Mouse (Mus musculus) megakaryocyte progenitor cell, adult 5-6 weeks (primary cell): Measurements from ENCODE around the gene Raet1e. TPM values are rescaled to one million over a fixed set of nuclear protein-coding genes. Genes with fewer than 3 reads are reported as not detected.
"Not testable (repeated sequence)": the region's sequence is repeated elsewhere in the genome, so short reads cannot be mapped to it uniquely, and the experiment has no call there.

Experiments used
- ATAC-seq: replicated peaks from 2 replicates; pipeline ENCODE4 v1.8.0; 2016; ENCODE audit warnings: mild to moderate bottlenecking, moderate TSS enrichment, inconsistent platforms; ENCODE audit not compliant: poor library complexity
- total RNA-seq, 2 experiments: library from RNA; stranded (forward) in 1 of 2; stranded (reverse) in 1 of 2; fragments of 157-497, 149-512 nt in 1 of 2; fragments of 200-1000 nt in 1 of 2; gene quantifications; 2 replicates each; pipeline versions ENCODE4 v1.2.3 to v1.2.4; 2015 to 2017

Raet1e gene
- total RNA-seq, 2 experiments from 2014 or later, result 0.71 TPM; not detected in 1

DNA sequence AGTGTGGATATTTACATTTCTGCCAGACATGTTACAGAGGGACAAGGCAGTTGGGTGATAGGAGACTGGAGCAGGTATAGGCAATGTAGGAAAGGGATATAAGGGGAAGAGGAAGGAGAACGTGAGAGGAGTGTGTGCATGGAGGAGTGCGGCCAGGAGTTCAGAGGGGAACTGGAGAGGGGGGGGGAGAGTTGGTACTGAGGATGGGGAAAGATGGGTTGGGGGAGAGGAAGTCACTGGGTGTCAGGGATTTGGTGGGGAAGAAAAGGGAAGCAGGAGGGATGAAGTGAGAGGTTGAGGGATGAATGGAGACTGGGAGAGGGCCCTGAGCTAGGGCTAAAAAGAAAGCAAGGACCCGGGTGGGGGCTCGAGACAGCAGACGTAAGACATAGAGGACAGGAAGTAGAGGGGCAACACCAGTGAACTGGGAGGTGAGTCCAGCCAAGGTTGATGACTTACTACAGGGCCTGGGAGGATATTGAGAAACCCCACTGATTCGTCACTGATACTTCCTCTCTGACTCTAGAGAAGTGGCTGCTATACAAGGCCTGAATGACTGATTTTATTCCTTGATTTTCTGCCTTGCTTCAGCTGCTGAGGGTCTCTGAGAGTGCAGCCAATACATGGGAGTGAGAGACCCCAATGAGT, 195.3 kb downstream of the Raet1e start:
- peak; percentile 84 for ATAC-seq

DNA sequence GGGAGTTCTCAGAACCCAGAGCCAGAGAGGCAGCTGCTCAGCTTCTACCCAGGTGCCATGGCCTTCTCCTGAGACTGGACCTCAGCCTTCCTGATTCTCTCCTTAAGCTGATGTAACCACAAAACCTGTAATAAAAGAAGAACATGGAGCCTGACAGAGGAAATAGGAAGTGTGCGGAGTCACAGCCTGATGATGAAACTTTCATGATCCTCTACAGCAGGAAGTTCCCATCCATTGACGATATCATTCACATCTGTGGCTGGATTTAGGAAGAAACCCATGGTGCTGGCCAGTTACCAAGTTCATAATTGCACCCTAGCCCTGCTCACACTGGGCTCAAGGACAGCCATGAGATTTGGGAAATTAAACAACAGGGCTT, 195.8 kb downstream of the Raet1e start:
- ATAC-seq, result peak; percentile 87

DNA sequence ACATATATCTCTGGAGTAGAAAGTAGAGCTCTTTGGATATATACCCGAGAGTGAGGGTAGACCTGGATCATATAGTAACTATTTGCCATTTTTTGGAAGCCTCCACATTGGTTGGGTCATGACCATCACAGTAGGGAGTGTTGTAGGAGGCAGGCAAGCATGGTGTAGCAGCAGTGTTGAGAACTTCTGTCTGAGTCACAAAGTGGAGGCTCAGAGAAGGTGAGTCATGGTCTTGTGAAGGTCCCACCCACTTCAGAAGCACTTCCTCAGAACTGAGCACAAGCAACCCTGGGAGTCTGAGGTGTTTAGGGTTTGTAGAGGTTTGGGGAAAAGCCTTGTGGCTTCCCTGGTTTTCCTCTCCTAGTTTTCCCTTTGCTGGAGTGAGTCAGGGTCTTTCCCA, 199.0 kb downstream of the Raet1e start:
- not testable (repeated sequence) for ATAC-seq

DNA sequence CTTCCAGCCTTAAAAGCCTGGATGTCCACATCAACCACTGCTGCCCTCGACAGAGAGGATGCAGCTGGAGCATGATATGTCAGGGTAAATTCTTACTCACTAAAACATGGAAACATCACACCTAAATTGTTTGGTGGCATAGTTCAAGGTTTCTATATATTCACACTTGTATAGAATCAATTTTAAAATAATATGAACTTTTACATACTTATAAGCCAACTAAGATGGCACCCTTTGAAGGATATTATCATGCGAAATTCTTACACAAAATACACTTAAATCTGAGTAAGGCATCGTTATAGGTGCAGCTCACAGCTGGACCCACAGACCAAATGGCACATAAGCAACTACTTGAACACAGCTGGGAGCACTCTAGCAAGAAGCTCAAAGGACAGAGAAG, 201.9 kb downstream of the Raet1e start, which contains the start of gene Raet1d:
TSS of gene Raet1d (plus strand) at position 301 of the 400 bp plus-strand sequence.
- not testable (repeated sequence) for ATAC-seq

DNA sequence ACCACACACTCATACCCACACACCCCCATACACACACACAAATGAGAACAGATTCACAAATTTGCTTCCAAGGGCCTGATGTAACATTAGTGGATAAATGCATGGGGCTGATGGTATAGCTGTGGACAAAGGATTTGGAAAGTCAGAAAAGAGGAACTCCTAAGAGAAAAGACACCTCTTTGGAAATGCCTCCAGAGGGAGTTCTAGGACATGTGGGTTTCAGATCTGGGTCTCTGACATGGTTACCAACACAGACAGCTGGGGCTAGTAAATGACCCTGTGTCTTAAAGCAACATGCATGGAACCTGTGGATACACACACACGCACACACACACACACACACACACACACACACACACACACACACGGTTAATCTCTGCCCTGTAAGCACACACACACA, 202.6 kb downstream of the Raet1e start:
- ATAC-seq, result peak; percentile 48

DNA sequence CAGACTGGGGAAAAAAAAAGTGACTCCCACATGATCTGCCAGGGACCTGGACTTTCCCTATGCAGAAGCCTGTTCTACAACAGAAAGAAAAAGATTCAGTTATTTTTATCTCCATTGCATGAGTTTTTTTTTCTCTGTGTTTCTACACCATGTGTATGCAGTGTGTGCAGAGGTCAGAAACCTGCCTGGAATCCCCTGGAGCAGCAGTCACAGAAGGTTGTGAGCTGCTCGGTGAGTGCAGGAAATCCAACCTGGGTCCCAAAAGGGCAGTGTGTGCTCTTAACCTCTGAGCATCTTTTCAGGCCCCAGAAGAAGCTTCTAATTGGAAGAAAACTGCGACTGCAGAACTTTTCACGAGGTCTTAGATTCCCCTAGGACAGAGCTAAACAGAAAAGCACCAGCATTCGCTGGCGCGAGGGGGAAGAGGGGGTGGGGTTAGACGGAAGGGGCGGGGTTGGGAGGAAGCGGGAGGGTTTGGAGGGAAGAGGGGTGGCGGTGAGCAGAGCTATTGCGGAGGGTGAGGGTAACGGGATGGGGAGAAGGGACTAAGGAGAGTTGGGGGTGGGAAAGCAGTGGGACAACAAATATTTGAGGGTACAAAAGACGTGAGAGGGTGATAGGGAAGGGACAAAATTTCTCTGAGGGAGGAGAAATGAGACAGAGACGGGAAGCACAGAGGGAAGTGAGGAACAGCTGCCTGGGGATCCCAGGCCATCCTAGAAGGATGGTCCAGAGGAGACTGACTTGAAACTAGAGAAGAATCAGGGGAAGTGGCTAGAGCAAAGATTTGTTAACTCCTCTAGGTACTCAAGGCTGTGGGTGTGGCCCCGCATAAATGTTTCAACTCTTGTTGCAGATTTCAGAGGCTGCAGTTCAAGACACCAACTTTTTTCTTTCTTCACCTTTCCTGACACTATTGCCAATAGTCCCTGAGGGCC, 203.3 kb downstream of the Raet1e start:
- ATAC-seq, result peak; percentile 37

DNA sequence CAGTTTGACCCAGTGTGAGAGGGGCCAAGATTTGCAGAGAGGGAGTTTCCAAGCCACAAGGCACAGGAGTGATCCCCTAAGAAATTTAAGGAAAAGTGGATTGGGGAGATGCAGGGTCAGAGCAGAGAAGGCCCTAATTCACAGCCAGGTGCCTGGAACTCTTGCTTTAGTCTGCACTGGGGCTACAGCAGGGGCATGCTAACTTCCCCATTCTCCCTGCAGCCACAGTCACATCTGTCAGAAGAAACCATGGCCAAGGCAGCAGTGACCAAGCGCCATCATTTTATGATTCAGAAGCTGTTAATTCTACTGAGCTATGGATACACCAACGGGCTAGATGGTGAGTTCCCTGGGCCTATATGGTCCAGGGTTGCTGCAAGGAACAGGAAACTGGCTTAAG, 204.1 kb downstream of the Raet1e start:
- 0 out of 2 replicates have a peak, but pooled peaks have one; percentile 20 for ATAC-seq

DNA sequence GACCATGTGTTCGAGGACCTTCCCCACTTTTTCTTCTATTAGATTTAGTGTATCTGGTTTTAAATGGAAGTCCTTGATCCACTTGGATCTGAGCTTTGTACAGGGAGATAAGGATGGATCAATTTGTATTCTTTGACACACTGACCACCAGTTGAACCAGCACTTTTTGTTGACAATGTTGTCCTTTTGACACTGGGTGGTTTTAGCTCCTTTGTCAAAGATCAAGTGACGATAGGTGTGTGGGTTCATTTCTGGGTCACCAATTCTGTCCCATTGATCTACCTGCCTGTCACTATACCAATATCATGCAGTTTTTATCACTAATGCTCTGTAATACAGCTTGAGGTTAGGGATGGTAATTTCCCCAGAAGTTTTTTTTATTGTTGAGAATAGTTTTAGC, 206.5 kb downstream of the Raet1e start:
- ATAC-seq, result not testable (repeated sequence)

DNA sequence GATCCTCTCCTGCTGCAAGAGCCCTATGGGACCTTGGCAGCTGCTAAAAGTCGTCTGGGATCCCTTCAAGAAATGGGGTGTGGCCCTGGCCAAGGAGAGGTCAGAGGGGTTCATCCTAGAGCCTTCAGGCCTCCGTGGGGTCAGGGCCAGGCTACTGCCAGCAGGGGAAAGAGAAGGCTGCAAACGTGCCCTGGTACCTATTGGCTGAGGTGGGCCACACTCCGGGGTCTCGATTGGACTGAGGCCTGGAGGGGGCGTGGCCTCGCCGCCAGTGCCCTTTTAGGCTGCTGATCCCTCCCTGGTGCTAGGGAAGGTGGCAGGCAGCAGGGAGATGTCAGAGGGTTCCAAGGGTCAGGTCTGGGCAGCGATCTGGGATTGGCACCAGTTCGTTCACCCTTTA, 222.9 kb downstream of the Raet1e start:
- not testable (repeated sequence) for ATAC-seq

DNA sequence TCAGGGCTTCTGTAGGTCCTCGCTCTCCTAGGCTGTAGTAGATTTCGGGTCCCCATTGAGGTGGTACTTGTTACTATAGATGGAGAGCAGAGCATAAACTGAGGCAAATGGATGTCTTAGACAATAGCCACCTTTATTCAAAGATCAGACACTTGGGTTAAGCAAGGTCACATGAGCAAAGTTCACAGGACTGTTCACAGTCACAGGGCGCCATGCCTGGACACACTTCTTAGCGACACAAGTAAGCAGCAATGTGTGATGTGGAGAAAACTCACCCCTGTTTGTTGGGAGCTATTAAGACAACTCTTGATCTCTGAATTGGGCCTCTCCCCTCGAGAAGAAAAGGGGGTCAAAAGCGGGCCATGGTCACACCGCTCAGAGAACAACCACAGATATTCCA, 231.8 kb downstream of the Raet1e start:
- not testable (repeated sequence) for ATAC-seq

DNA sequence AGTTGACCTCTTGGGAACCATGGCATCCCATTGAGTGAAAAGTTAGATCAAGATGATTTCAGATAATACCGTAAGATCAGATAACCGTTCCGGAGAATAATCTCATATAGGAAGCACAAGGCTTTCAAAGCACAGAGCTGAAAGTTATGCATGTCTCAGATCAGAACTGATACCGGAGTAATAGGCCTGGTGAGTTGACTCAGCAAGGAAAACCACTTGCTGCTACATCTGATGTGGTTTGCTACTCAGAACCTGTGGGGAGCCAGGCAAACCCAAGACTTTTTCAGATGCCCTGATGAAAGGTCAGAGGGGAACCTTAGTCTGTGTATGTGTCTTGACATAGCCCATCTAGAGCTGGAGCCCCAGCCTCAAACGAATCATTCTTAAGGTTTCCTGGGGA, 233.2 kb downstream of the Raet1e start:
- not testable (repeated sequence) for ATAC-seq

DNA sequence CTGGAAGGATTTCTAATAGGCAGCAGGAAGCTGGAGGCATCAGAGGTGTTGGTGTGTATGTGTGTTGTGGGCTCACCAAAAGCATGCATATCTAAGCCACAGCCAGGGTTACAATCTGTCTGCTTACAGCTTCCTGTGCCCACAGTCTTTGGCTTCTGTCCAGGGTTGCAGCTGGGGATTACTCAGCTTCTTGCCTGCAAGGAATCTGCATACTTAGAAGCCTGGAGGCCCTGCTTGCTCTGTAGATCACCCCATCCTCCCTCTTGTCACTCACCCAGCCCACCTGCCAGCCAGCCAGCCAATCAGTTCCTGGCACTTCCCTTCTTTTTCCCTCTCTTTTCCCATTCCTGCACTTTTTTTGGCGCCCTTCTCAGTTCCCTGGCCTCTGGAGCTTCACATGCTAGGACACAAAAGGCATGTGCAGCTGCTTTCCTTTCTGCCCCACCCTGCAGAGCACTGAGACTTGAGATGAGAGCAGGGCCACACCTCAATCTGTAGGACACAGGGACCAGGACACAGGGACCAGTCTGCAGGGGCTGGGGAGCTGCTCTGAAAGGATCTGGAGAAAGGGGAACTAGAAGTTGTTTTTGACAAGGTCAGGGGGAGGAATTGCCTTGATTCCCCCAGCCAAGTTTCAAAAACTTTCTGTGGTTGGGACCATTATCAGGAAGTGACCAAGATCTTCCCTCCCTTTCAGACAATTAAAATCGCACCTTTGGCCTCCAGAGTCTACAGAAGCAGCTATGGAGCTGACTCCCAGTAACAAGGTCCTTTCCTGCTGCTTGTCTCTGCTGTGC, 234.9 kb downstream of the Raet1e start:
- peak; percentile 77 for ATAC-seq

DNA sequence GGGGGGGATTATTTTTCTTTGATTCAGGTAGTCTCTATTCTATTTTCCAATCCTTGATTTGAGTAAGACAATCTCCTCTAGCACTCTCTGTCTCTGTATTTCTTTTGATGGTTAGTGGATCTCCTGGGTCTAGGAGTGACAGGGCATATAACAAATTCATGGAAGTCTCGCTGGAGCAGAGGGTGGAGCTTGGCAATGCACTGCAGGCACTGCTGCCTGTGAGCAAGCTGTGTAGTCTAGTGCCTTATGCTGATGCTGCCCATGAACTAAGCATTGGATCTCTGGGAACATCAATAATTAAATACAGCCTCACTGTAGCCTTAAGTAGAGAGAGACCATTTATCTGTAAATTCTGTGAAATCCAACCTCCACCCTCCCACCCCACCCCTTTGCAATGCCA, 238.3 kb downstream of the Raet1e start:
- ATAC-seq, result not testable (repeated sequence)

DNA sequence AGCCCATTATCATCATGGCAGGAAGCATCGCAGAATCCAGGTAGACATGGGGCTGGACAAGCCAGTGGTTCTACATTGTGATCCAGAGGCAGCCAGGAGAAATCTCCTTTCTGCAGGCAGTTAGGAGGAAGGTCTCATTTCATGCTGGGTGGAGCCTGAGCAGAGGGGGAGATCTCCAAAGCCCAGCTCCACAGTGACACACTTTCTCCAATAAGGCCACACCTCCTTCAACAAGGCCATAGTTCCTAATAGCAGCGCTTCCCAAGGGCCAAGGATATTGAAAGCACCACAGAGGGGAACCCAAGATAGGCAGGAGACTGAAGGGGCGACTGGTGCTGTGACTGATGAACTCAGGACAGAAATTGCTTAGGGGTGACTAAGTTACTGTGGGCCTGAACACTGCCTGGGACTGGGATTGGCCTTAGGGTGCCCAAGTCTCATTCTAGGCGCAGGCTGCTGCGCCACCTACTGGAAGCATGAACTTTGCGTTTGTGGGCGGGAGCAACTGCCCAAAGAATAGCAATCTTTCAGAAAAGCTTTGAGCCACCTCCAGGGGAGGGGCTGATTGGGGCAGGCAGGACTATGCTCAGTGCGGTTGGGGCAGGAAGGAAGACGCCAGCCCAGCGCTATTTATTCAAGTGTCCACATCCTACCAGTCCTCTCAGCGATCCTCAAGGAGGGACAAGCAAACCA, 244.0 kb downstream of the Raet1e start:
- peak; percentile 97 for ATAC-seq

DNA sequence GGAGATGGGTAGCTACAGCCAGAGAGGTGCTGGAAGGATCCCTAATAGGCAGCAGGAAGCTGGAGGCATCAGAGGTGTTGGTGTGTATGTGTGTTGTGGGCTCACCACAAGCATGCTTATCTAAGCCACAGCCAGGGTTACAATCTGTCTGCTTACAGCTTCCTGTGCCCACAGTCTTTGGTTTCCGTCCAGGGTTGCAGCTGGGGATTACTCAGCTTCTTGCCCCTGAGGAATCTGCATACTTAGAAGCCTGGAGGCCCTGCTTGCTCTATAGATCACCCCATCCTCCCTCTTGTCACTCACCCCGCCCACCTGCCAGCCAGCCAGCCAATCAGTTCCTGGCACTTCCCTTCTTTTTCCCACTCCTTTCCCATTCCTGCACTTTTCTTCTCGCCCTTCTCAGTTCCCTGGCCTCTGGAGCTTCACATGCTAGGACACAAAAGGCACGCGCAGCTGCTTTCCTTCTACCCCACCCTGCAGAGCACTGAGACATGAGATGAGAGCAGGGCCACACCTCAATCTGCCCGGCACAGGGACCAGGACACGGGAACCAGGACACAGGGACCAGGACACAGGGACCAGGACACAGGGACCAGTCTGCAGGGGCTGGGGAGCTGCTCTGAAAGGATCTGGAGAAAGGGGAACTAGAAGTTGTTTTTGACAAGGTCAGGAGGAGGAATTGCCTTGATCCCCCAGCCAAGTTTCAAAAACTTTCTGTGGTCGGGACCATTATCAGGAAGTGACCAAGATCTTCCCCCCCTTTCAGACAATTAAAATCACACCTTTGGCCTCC, 255.5 kb downstream of the Raet1e start:
- peak; percentile 89 for ATAC-seq

Other genes with a start within 250 kb of the Raet1e start
- not detected in 2 replicates for gene 4930444G20Rik, start 90.5 kb upstream of the Raet1e start, total RNA-seq (2015)
- not detected in 2 replicates for gene 4930444G20Rik, start 90.5 kb upstream of the Raet1e start, total RNA-seq (2017)
- gene E030030I06Rik, start 9.3 kb upstream of the Raet1e start, total RNA-seq (2015), result 2.1 and 3.4 TPM in 2 replicates
- gene E030030I06Rik, start 9.3 kb upstream of the Raet1e start, total RNA-seq (2017), result 4.5 and 32.2 TPM in 2 replicates
- not detected in 2 replicates for gene H60b, start within 50 bp of the Raet1e start, total RNA-seq (2015)
- not detected in 2 replicates for gene H60b, start within 50 bp of the Raet1e start, total RNA-seq (2017)
- not detected in 2 replicates for gene Raet1d, start 202.0 kb downstream of the Raet1e start, total RNA-seq (2015)
- gene Raet1d, start 202.0 kb downstream of the Raet1e start, total RNA-seq (2017), result not detected in 2 replicates